In the genomic region with DNA sequence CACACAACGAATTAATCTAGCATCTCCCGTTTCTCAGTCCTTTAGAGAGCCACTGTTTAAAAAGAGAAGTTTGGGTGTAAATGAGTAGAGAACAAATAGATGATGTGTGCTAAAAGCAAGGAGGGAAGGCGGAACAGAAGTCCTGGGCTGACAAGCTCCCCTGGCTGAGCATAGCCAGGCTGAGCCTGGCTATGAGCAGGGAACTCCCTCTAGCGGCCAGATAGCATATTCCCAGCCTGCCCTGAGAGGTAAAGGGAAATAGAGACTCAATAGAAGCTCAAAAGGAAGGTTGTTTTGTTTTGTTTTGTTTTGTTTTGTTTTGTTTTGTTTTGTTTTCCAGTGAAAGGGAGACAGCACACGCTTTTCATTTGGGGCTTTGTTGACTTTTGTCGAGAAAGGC, we compare ENCODE assay signal across 10 mouse cellular contexts. TPM values are rescaled to one million over a fixed set of nuclear protein-coding genes. Genes with fewer than 3 reads are reported as not detected.
DNase-seq lines count a peak whose midpoint lies in the region; ATAC-seq and TF ChIP-seq lines count a peak whose summit lies in the region.
"Had no signal": no experiment of that assay in that cellular context is flagged by ENCODE, and none has a peak within 500 bp of the region (broad histone marks: within the 10 kb centered on the region; RNA-seq: fewer than 3 reads in every experiment).

No protein-coding gene starts in this region.

- DNase-seq in hindbrain, embryonic 11.5 days (ENCODE audit: low spot score) = peak; percentile 84
- peak; percentile 72 for DNase-seq in R1 (ENCODE audit: low read depth, low spot score)
- DNase-seq in cerebellum, postnatal 36 days = peak; percentile 54 to 56
- peak; percentile 47 for DNase-seq in heart, postnatal 0 days (ENCODE audit: low spot score)
- DNase-seq in layer of hippocampus, adult 18-20 months (ENCODE audit: low spot score in 2 of 2) = peak; percentile 45 to 74
- peak; percentile 65 for DNase-seq in splenic B cell, adult 2 months (ENCODE audit: low read depth, low spot score)

- no peak overlapping the region for H3K4me3 ChIP-seq in hindbrain, embryonic 11.5 days (ENCODE audit: low read depth, low read length)
- no peak overlapping the region for H3K4me3 ChIP-seq in hindbrain, embryonic 12.5 days
- no peak overlapping the region for H3K4me3 ChIP-seq in heart, postnatal 0 days (ENCODE audit: low read depth, low read length)
- H3K4me3 ChIP-seq: embryonic facial prominence, embryonic 15.5 days; myocyte had no signal

- H3K9me3 ChIP-seq in hindbrain, embryonic 11.5 days (ENCODE audit: control insufficient read depth, low read length) = no peaks in the 10 kb centered on the region
- H3K9me3 ChIP-seq in hindbrain, embryonic 12.5 days (replicated peaks) = no peaks in the 10 kb centered on the region
- no peaks in the 10 kb centered on the region for H3K9me3 ChIP-seq in heart, postnatal 0 days (replicated peaks; ENCODE audit: control insufficient read depth, low read length)
- H3K9me3 ChIP-seq: embryonic facial prominence, embryonic 15.5 days had no signal

- TF ChIP-seq CTCF in heart, postnatal 0 days (IDR thresholded peaks at IDR 0.05; ENCODE audit: low read depth) = peak; percentile 86

- H3K4me1 ChIP-seq in hindbrain, embryonic 11.5 days (replicated peaks; ENCODE audit: control insufficient read depth, insufficient read depth, low read length) = no peaks in the 10 kb centered on the region
- peaks cover 3% of the 10 kb centered on the region; the same call in 1 of the 2 replicates for H3K4me1 ChIP-seq in hindbrain, embryonic 12.5 days
- peaks cover 6% of the 10 kb centered on the region for H3K4me1 ChIP-seq in heart, postnatal 0 days (ENCODE audit: control insufficient read depth, insufficient read depth)

- H3K36me3 ChIP-seq in hindbrain, embryonic 11.5 days (ENCODE audit: control insufficient read depth, insufficient read depth, low read length) = no peaks in the 10 kb centered on the region
- H3K36me3 ChIP-seq in hindbrain, embryonic 12.5 days = no peaks in the 10 kb centered on the region
- H3K36me3 ChIP-seq in heart, postnatal 0 days (replicated peaks; ENCODE audit: control insufficient read depth, insufficient read depth, low read length) = no peaks in the 10 kb centered on the region
- H3K36me3 ChIP-seq in splenic B cell, adult 2 months (ENCODE audit: control insufficient read depth, insufficient read depth, low read length, poor library complexity, severe bottlenecking) = no peaks in the 10 kb centered on the region

- no peak overlapping the region for H3K27ac ChIP-seq in hindbrain, embryonic 11.5 days (ENCODE audit: low read depth, low read length)
- no peak overlapping the region for H3K27ac ChIP-seq in hindbrain, embryonic 12.5 days
- H3K27ac ChIP-seq in heart, postnatal 0 days (ENCODE audit: low read depth) = no peak overlapping the region
- H3K27ac ChIP-seq: embryonic facial prominence, embryonic 15.5 days had no signal

- no peaks in the 10 kb centered on the region for H3K27me3 ChIP-seq in hindbrain, embryonic 11.5 days (ENCODE audit: control insufficient read depth, insufficient read depth, low read length)
- no peaks in the 10 kb centered on the region for H3K27me3 ChIP-seq in hindbrain, embryonic 12.5 days
- H3K27me3 ChIP-seq in heart, postnatal 0 days (ENCODE audit: control insufficient read depth, insufficient read depth, low read length) = no peaks in the 10 kb centered on the region
- no peaks in the 10 kb centered on the region for H3K27me3 ChIP-seq in splenic B cell, adult 2 months (ENCODE audit: control insufficient read depth, insufficient read depth, low read length, poor library complexity, severe bottlenecking)

- H3K4me2 ChIP-seq in hindbrain, embryonic 11.5 days (replicated peaks; ENCODE audit: low read depth, low read length) = no peak overlapping the region
- H3K4me2 ChIP-seq in hindbrain, embryonic 12.5 days (replicated peaks) = no peak overlapping the region
- H3K4me2 ChIP-seq in heart, postnatal 0 days (ENCODE audit: low read depth, low read length) = no peak overlapping the region
- H3K4me2 ChIP-seq: embryonic facial prominence, embryonic 15.5 days had no signal

- ATAC-seq in hindbrain, embryonic 11.5 days (ENCODE audit: low FRiP score) = no peak
- ATAC-seq in hindbrain, embryonic 12.5 days (ENCODE audit: low FRiP score) = no peak
- peak; percentile 77 for ATAC-seq in heart, postnatal 0 days (ENCODE audit: insufficient read depth, low read depth)
- ATAC-seq in megakaryocyte, adult 5-6 weeks (ENCODE audit: poor library complexity, severe bottlenecking) = peak; percentile 56; the same call in 1 of the 2 replicates

- WGBS in hindbrain, embryonic 11.5 days = 36% methylated on average over 6 of the region's 6 CpGs
- WGBS in hindbrain, embryonic 12.5 days = 32% methylated on average over 6 of the region's 6 CpGs
- WGBS in heart, postnatal 0 days = 19% methylated on average over 6 of the region's 6 CpGs

- TF ChIP-seq EP300 in heart, postnatal 0 days (IDR thresholded peaks at IDR 0.05; ENCODE audit: low read depth) = no peak

- no peak overlapping the region for H3K9ac ChIP-seq in hindbrain, embryonic 11.5 days (ENCODE audit: low read depth, low read length)
- no peak overlapping the region for H3K9ac ChIP-seq in hindbrain, embryonic 12.5 days
- H3K9ac ChIP-seq in heart, postnatal 0 days (replicated peaks; ENCODE audit: low read depth, low read length) = no peak overlapping the region
- H3K9ac ChIP-seq: embryonic facial prominence, embryonic 15.5 days had no signal

RNA-seq across cellular contexts. Expression of gene Nr2e3, which starts 8.9 kb away (rescaled TPM):
- polyA plus RNA-seq in hindbrain, embryonic 11.5 days (2014; fragmentation: Nextera tagmentation; extraction: Ambion mirVana) = 0.17 TPM in 1 of 2 replicates, not detected in the other
- polyA plus RNA-seq in hindbrain, embryonic 12.5 days (2016; fragmentation: Nextera tagmentation; extraction: Ambion mirVana) = 0.12 TPM in 1 of 2 replicates, not detected in the other
- not detected in 2 replicates for total RNA-seq in heart, postnatal 0 days (2014; rRNA removed; ENCODE audit: low replicate concordance)
- not detected in 2 replicates for polyA plus RNA-seq in heart, postnatal 0 days (2015; fragmentation: Nextera tagmentation; extraction: Ambion mirVana)
- not detected for total RNA-seq in layer of hippocampus, adult 18-20 months (2021)
- not detected in 2 replicates for total RNA-seq in megakaryocyte, adult 5-6 weeks (2015)
- total RNA-seq in megakaryocyte, adult 5-6 weeks (2017) = not detected in 2 replicates
- polyA plus RNA-seq: myocyte had no signal

Comparison
In these comparisons a context has a peak if more than half of its experiments do, and no peak if none do; other contexts are left out.
1. ATAC-seq: peak in heart, postnatal 0 days (single experiment) and megakaryocyte, adult 5-6 weeks (single experiment); none in hindbrain, embryonic 11.5 days (single experiment) and hindbrain, embryonic 12.5 days (single experiment).
2. Peak in every context shown above with its lines, with median percentiles within 50 percentile points of each other: DNase-seq.